Mouse (Mus musculus): Measurements from ENCODE around the gene Ube2g1.
"Not testable (repeated sequence)": the region's sequence is repeated elsewhere in the genome, so short reads cannot be mapped to it uniquely, and the experiment has no call there.

Gene Ube2g1

DNA sequence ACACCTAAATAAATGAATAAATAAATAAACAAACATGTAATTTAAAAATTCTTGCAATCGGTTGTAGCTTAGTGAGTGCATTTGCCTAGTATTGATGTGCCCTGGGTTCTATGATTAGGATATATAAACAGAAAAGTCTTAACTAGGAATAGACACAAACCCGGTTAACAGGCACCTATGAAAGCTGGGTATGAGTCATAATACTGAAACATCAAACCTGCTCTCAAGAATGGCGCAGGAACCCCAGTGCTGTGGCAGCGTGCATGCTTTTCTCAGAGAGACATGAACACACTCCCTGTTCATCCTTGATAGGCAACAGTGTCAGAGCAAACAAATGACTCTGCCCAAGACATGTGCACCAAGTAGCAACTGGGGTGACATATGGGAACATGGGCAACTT, 9.3 kb upstream of the Ube2g1 start:
- CTCF ChIA-PET: no interaction called here

- CTCF ChIA-PET: interaction anchor here (0.7 kb wide), 1 partner anchor 32 kb away, joined by 3 read pairs; no protein-coding TSS in a partner anchor
Observed at GRCm38 (mm10) chr11:72607469-72608070, 487 bp downstream of the Ube2g1 start.

GRCm38 (mm10) chr11:72608071-72608679, 1.1 kb downstream of the Ube2g1 start:
- CTCF ChIA-PET: interaction anchor here (0.7 kb wide), 1 partner anchor 31 kb away, joined by 3 read pairs; no protein-coding TSS in a partner anchor

GRCm38 (mm10) chr11:72609242-72609641, 2.2 kb downstream of the Ube2g1 start:
- CTCF ChIA-PET: no interaction called here

DNA sequence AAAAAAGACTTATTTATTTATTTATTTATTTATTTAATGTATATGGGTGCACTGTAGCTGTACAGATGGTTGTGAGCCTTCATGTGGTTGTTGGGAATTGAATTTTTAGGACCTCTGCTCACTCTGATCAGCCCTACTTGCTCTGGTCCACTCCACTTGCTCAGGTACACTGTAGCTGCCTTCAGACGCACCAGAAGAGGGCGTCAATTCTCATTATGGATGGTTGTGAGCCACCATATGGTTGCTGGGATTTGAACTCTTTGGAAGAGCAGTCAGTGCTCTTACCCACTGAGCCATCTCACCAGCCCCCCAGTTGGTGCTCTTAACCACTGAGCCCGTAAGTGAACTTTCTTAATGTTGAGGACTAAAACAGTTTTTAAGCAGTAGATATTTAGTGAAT, 7.3 kb downstream of the Ube2g1 start:
- CTCF ChIA-PET: not testable (repeated sequence)

DNA sequence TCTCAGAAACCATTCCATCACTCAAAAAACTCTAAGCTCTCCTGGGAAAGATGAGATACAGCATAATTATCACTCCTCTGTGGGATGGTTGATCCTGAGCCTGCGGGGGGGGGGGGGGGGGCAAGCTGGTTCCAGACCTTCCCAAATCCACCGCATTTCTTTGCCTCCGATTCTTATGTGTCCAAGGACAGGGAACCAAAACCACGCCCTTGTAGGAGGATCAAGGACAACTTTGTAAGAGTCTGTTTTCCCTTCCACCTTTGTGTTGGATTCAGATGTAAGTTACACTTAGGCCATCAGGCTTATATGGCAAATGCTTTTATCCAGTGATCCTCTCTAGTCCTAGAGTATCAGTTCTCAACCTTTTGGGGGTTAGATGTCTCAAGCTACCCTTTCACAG, 8.8 kb downstream of the Ube2g1 start:
- CTCF ChIA-PET: no interaction called here

GRCm38 (mm10) chr11:72618476-72618875, 11.4 kb downstream of the Ube2g1 start:
- CTCF ChIA-PET: no interaction called here

GRCm38 (mm10) chr11:72642730-72643129, 35.6 kb downstream of the Ube2g1 start:
- CTCF ChIA-PET: interaction anchor here (0.6 kb wide), 1 partner anchor 442 kb away, joined by 6 read pairs; no protein-coding TSS in a partner anchor

DNA sequence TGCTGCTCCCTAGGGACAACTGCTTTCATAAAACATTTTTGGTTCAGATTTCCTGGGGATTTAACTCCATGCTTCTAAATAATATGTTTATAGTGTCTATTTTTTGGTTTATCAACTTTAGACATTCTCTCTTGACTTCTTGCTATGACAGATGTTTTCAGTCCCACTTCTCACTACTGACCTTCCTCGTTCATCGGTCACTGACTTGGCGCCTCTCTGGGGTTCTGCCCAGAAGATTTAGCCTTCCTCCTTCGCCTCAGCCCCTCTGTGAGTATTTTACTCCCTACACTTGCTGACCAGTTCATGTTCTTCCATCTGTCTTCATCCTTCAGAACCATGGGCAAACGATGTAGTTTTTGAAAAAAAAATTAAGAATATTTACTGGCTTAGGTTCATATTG, 38.3 kb downstream of the Ube2g1 start:
- CTCF ChIA-PET: no interaction called here

GRCm38 (mm10) chr11:72650347-72650746, 43.3 kb downstream of the Ube2g1 start:
- CTCF ChIA-PET: no interaction called here

GRCm38 (mm10) chr11:72659918-72660317, 52.8 kb downstream of the Ube2g1 start:
- CTCF ChIA-PET: no interaction called here

GRCm38 (mm10) chr11:72660359-72660758, 53.3 kb downstream of the Ube2g1 start:
- CTCF ChIA-PET: no interaction called here

- CTCF ChIA-PET: no interaction called here
Observed at GRCm38 (mm10) chr11:72664641-72665040, 57.6 kb downstream of the Ube2g1 start.

DNA sequence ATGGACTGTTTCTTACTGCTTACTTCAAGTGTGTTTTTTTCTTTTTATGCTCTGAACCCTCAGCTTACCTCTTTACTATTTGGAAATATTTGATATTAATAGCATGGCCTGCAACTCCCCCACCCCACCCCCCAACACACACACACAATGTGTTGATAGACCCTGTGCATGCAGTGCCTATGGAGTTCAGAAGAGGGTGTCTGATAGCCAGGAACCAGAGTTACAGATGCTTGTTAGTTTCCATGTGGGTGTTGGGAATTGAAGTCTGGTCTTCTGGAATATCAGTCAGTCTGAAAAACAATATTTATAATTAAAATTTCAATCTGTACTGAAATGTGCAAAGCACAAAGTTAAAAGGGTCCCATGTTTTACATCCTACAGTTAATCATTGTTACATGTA, 63.6 kb downstream of the Ube2g1 start:
- CTCF ChIA-PET: no interaction called here

GRCm38 (mm10) chr11:72671294-72671988, 64.4 kb downstream of the Ube2g1 start:
- CTCF ChIA-PET: interaction anchor here (0.7 kb wide), 1 partner anchor 45 kb away, joined by 9 read pairs; no protein-coding TSS in a partner anchor

DNA sequence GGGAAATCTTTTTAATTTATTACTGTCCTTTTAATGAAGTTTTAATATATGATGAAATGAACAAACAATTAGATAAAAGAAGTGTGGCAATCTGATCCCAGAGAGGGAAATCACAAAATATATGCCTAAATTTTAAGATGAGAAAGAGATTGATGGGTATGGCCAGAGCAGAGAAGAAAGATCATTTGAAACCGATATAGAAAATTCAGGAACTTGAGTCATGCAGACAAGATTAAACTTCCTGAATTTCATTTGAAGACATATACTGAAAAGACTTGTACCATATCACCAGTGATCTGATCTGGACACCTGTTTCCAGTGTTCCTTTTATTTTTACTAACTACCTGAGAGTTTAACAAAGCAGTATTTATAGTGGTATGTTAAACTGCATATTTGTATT, 65.4 kb downstream of the Ube2g1 start:
- CTCF ChIA-PET: no interaction called here

GRCm38 (mm10) chr11:72675280-72675679, 68.2 kb downstream of the Ube2g1 start:
- CTCF ChIA-PET: no interaction called here

DNA sequence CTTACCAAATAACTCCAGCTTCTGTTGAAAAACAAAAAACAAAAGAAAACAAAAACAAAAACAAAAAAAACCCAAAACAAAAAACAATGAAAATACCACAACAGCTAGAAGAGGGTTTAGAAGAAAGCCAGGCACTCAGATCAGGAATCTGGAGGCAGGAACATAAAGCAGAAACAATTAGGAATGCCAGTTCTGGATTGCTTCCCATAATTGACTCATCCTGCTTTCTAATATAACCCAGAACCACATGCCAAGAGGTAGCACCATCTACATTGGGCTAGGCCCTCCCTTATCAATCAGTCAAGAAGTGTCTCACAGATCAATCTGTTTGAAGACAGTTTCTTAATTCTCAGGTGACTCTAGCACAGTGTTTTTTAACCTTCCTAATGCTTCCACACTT, 73.6 kb downstream of the Ube2g1 start:
- CTCF ChIA-PET: no interaction called here

- CTCF ChIA-PET: no interaction called here
Observed at GRCm38 (mm10) chr11:72683402-72683801, 76.3 kb downstream of the Ube2g1 start.

- CTCF ChIA-PET: no interaction called here
Observed at GRCm38 (mm10) chr11:72686697-72687096, 79.6 kb downstream of the Ube2g1 start.

DNA sequence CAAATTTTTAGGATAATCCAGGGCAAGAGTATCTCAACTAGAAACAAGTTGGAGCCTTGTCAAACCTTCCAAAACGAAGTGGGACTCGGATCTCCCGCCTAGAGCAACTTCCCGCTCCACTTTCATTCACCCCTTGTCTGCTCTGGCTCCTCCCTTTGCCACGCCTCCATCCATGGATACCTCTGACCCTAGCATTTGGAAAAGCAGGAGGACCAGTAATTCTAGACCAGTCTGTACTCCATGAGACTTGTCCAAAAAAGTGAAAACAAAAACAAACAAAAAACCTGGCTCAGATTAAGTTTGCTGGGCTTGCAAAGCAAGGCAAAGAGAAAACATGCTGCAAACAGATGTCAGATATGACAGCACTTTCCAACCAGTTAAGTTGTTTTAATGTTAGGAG, 81.2 kb downstream of the Ube2g1 start:
- CTCF ChIA-PET: no interaction called here

- CTCF ChIA-PET: interaction anchor here (0.6 kb wide), 1 partner anchor 9 kb away, joined by 3 read pairs; no protein-coding TSS in a partner anchor
Observed at GRCm38 (mm10) chr11:72689115-72689514, 82.0 kb downstream of the Ube2g1 start.
